Mouse (Mus musculus) embryonic stem cell, embryonic (primary cell): Measurements from ENCODE around the gene Lyve1.

Experiments
- CTCF ChIA-PET, 4 experiments: fragments of 300-600 bp in 2 of 4; fragments of 350-600 bp in 2 of 4; sonication (Branson Sonifier 250); formaldehyde crosslinking; loops; one replicate each; lab custom pipeline; 2022; ENCODE audit warnings: inconsistent platforms in 2 of 4; lab: Charles Lee
- POLR2A ChIA-PET, 4 experiments: fragments of 300-600 bp in 2 of 4; fragments of 350-600 bp in 2 of 4; sonication (Branson Sonifier 250); formaldehyde crosslinking; loops; one replicate each; lab custom pipeline; 2022; ENCODE audit warnings: antibody characterized with exemption in 4 of 4, inconsistent platforms in 1 of 4; lab: Charles Lee

Lyve1 gene

GRCm38 (mm10) chr7:110860129-110860528, 2.9 kb downstream of the Lyve1 start:
- CTCF ChIA-PET = no interaction called here
- POLR2A ChIA-PET = interaction anchor here in 2 of 4 experiments (1.3 to 1.4 kb wide), 2 partner anchors 16 kb away, joined by 3 read pairs; partner anchors contain the start of gene Rnf141 (in 2 of the 2)

DNA sequence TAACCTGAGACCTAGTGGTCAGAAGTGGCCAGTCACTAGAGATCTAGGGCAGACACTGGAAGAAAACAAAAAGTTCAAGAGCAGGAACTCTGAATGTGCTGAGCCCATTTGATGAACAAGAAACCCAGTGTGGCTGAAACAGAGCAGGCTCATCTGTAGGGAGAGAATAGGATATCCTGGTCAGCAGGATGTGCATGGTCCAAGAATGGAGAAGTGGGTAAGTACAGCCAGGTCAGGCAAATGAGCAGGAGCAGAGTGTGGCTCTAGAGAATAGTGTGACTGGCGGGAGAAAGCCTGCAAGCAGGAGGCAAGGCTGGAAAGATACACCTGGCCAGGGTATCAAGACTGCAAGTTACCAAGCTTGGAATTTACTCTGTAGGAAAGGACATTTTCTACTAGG, 7.4 kb downstream of the Lyve1 start:
- ChIA-PET CTCF (no interaction called here), POLR2A (no interaction called here)

GRCm38 (mm10) chr7:110854927-110855546, 8.0 kb downstream of the Lyve1 start:
- ChIA-PET CTCF (no interaction called here), POLR2A (no interaction called here)

DNA sequence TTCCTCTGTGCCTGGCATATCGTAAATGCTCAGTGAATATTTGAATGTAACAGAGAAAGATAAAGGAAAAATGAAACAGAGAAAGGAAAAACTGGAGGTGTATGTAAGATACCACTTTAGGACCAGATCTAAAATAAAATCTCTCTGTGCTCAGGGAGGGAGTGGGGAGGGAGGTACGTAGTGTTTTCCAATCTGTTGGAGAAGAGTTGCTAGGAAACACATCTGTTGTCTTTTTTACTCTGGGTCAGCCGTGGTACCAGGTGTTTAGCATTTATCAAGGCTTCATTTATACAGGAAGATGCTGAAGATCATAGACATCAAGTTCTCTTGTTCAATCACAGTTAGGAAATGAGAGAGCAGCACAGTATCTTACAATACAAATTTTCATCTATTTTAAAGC, 8.5 kb downstream of the Lyve1 start:
- CTCF ChIA-PET = no interaction called here
- POLR2A ChIA-PET = interaction anchor here in 1 of 4 experiments (1.8 kb wide), 1 partner anchor 10 kb away, joined by 6 read pairs; the partner anchor contains the start of gene Rnf141

DNA sequence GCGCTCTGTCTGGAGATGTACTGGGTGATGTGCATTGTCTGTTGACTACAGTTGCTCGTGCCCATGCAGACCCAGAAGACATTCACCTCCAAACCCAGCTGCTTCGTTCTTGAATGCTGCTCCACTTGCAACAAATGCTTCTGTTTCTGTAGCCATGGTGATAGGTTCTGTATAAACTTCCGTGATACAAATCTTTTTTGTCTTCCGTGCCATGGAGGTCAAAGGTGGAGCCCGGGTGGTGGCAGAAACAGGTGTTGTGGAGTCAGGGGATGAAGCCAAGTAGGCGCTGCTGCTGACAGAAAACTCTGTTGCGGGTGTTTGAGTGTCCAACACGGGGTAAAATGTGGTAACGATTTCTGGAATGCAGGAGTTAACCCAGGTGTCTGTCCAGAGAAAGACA, 9.4 kb downstream of the Lyve1 start:
- ChIA-PET CTCF (no interaction called here), POLR2A (interaction anchor here in 2 of 4 experiments (0.8 to 1.8 kb wide), 2 partner anchors 9 to 12 kb away, joined by 3 to 6 read pairs; partner anchors contain the start of gene Rnf141 (in 1 of the 2))

GRCm38 (mm10) chr7:110851541-110852203, 11.4 kb downstream of the Lyve1 start:
- POLR2A ChIA-PET = interaction anchor here in 2 of 4 experiments (0.5 to 0.7 kb wide), 3 partner anchors 13 to 1470 kb away, joined by 3 read pairs; no protein-coding TSS in a partner anchor
- CTCF ChIA-PET = no interaction called here

- ChIA-PET POLR2A (no interaction called here), CTCF (no interaction called here)
Observed at GRCm38 (mm10) chr7:110848371-110848770, 14.7 kb downstream of the Lyve1 start.

DNA sequence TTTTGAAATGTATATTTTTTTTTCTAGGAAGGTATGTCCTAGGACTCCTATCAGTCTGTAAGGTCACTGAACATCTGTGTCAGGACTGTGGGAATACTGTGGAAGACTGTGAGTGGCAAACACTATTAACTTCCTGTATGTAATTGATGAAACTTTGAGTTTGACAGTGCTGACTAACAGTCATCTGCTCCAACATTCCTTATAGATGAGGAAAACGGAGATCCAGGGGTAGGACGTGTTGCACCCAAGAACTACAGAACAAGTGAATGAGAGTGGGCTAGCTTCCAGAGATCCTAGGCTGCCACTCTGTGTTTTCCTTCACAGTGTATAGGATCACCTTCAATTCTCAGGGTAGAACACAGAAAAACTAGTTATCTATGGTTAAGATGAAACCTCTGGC, 15.7 kb downstream of the Lyve1 start:
- ChIA-PET CTCF (no interaction called here), POLR2A (interaction anchor here in 2 of 4 experiments (0.6 to 1.0 kb wide), 2 partner anchors 73 to 211 kb away, joined by 3 read pairs; no protein-coding TSS in a partner anchor)

GRCm38 (mm10) chr7:110843916-110844874, 18.8 kb downstream of the Lyve1 start, which contains the start of gene Rnf141:
Rnf141 (minus strand) TSS chr7:110844457.
- CTCF ChIA-PET = interaction anchor here (0.6 to 1.8 kb wide), 13 partner anchors 10 to 1850 kb away, joined by 3 to 10 read pairs (median 4); no protein-coding TSS in a partner anchor

GRCm38 (mm10) chr7:110840332-110840731, 22.7 kb downstream of the Lyve1 start:
- POLR2A ChIA-PET = no interaction called here
- CTCF ChIA-PET = no interaction called here

More at GRCm38 (mm10) chr7:110843916-110844874, 18.8 kb downstream of the Lyve1 start, which contains the start of gene Rnf141:
- POLR2A ChIA-PET = interaction anchor here (0.6 to 2.4 kb wide), 54 partner anchors 9 to 1325 kb away, joined by 3 to 19 read pairs (median 4); partner anchors contain the start of genes Ctr9 (in 3 of the 4), Eif4g2 (in 3 of the 4), Ampd3 (in 1 of the 4) and Lyve1 (in 1 of the 4)

DNA sequence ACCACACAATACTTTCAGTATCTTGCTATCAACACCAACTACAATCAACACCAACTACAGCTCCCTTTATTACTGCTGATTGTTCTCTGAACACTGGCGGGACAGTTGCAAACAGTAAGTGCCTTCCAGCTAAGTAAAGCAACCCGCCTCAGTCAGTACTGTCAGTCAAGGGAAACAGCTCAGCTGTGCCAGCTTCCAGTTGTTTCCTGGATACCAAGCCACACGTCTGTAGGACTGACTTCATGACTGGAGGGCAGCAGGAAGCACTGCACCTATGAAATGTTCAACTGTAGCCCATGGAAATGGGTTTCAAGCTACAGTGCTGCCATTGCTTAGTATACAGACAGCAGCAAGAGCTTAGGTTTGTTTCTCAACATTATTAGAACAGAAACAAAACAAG, 28.5 kb downstream of the Lyve1 start:
- CTCF ChIA-PET = interaction anchor here in 2 of 4 experiments (1.2 kb wide), 2 partner anchors 10 to 96 kb away, joined by 3 to 4 read pairs; partner anchors contain the start of gene Rnf141 (in 1 of the 2)
- POLR2A ChIA-PET = interaction anchor here in 2 of 4 experiments (1.5 to 3.3 kb wide), 3 partner anchors 10 to 228 kb away, joined by 3 to 12 read pairs (median 8); partner anchors contain the start of gene Rnf141 (in 2 of the 2)

DNA sequence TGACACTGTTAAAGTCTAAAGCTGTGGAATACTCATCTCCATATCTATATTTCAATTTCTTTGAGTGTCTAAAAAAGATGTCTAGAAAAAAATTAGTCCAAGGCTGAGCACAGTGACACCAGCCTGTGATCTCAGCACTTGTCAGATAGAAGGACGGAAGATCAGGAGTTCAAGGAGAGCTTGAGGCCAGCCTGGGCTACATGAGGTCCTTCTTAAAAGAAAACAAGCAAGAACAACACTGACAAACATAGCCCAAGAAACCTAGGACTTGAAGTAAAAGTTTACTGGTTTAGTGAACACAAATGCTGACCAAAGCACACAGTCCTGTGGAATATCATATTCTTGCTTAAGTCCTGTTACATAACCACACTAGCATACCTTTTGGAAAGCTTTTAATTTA, 29.0 kb downstream of the Lyve1 start:
- POLR2A ChIA-PET = interaction anchor here in 2 of 4 experiments (0.6 to 3.3 kb wide), 3 partner anchors 10 to 116 kb away, joined by 4 to 12 read pairs (median 8); partner anchors contain the start of gene Rnf141 (in 2 of the 2)
- CTCF ChIA-PET = interaction anchor here in 2 of 4 experiments (1.2 kb wide), 2 partner anchors 10 to 96 kb away, joined by 3 to 4 read pairs; partner anchors contain the start of gene Rnf141 (in 1 of the 2)

GRCm38 (mm10) chr7:110833024-110833423, 30.0 kb downstream of the Lyve1 start:
- ChIA-PET CTCF (no interaction called here), POLR2A (interaction anchor here in 1 of 4 experiments (3.3 kb wide), 1 partner anchor 11 kb away, joined by 12 read pairs; the partner anchor contains the start of gene Rnf141)

DNA sequence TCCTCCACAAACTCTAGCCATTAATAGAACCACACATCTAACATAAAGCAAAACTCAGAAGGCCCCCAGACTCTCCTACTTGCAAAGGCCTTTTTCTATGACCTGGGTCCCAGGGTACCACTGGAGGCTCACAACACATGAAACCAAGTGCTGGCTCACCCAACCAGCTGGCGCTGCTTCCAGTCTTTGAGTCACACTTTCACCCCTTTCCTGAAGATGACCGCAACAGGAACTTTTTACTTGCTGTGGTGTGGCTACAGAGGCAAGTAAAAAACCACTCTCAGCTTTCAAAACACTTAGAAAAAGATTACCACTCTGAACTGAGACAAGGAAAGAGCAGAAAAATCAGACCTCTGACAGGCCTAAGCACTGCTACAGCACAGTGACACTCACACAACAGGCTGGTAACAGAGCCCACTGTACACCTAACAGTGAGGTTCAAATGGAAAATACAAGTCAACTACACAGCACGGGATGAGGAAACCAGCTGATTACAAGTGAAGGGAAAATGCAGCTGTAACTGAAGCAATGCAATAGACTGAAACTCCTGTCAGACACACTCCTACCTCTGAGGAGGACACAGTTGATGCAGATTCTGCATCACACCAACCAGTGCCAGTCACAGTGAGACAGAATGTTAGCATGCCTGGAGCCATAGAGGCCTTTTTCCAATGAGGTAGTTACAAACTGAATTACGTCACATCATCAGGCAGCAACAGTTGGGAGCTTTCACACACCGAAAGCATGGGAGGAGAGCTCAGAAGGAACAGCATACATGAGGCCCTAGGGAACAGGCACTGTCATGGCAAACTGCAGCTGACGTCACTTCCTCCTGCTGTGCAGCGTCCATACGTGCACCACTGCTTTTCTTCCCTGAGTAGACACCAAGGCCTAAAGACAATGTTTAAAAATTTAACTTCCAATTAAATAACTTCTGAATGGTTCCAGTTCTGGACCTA, 38.8 kb downstream of the Lyve1 start:
- ChIA-PET POLR2A (interaction anchor here in 2 of 4 experiments (0.9 to 1.3 kb wide), 2 partner anchors 12 to 22 kb away, joined by 3 read pairs; no protein-coding TSS in a partner anchor), CTCF (interaction anchor here in 2 of 4 experiments (0.9 to 1.2 kb wide), 1 partner anchor 106 kb away, joined by 3 read pairs; no protein-coding TSS in a partner anchor)

DNA sequence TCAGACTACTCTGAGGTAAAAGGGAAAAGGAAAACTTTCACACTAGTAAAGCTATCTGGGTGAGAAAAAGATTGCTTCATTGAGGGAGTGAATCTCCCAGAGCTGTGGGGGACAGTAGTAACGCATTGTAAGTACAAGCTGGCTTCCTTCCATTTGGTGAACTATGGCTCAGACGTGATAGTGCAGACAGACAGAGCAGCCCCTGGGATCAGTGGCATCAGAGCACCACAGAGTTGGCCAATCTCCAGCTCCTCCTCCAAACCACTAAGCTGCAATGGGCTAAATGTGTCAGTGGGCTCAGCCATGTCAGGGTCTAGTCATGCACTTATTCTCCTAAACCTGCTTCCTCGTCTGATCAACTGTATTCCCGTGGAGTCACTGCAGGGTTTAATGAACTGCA, 39.4 kb downstream of the Lyve1 start:
- ChIA-PET POLR2A (interaction anchor here in 1 of 4 experiments (0.9 kb wide), 1 partner anchor 12 kb away, joined by 3 read pairs; no protein-coding TSS in a partner anchor), CTCF (no interaction called here)

- ChIA-PET POLR2A (no interaction called here), CTCF (no interaction called here)
Observed at GRCm38 (mm10) chr7:110823076-110823475, 40.0 kb downstream of the Lyve1 start.

GRCm38 (mm10) chr7:110822055-110822454, 41.0 kb downstream of the Lyve1 start:
- CTCF ChIA-PET = interaction anchor here in 2 of 4 experiments (0.7 to 1.0 kb wide), 2 partner anchors 108 to 516 kb away, joined by 3 to 4 read pairs; no protein-coding TSS in a partner anchor
- POLR2A ChIA-PET = no interaction called here
